Mouse (Mus musculus) retina, postnatal 7 days (tissue): Measurements from ENCODE around the gene Apol7b.
"Not testable (repeated sequence)": the region's sequence is repeated elsewhere in the genome, so short reads cannot be mapped to it uniquely, and the experiment has no call there.

ENCODE experiments used
- DNase-seq: peaks from one replicate; pipeline ENCODE4 v3.0.0-alpha.2; 2012; ENCODE audit warnings: low read depth, low spot score

The Apol7b gene

GRCm38 (mm10) chr15:77447392-77447791, at the start of gene Apol7b:
TSS of gene Apol7b (minus strand) at chr15:77447492.
- DNase-seq: not testable (repeated sequence)

GRCm38 (mm10) chr15:77494694-77495093, 47.4 kb upstream of the Apol7b start:
- not testable (repeated sequence) for DNase-seq

GRCm38 (mm10) chr15:77493181-77493580, 45.9 kb upstream of the Apol7b start:
- not testable (repeated sequence) for DNase-seq

GRCm38 (mm10) chr15:77482140-77482794, 35.0 kb upstream of the Apol7b start:
- no peak for DNase-seq

GRCm38 (mm10) chr15:77476693-77477092, 29.4 kb upstream of the Apol7b start, which contains the start of gene Apol10a:
TSS of gene Apol10a (plus strand) at chr15:77477047.
- not testable (repeated sequence) for DNase-seq

GRCm38 (mm10) chr15:77474699-77475390, 27.6 kb upstream of the Apol7b start:
- not testable (repeated sequence) for DNase-seq

GRCm38 (mm10) chr15:77449927-77450326, 2.6 kb upstream of the Apol7b start:
- not testable (repeated sequence) for DNase-seq

- DNase-seq: not testable (repeated sequence)
Measured at GRCm38 (mm10) chr15:77445668-77446067, 1.6 kb downstream of the Apol7b start.

- DNase-seq: not testable (repeated sequence)
Measured at GRCm38 (mm10) chr15:77444746-77445145, 2.5 kb downstream of the Apol7b start.

- not testable (repeated sequence) for DNase-seq
Measured at GRCm38 (mm10) chr15:77428690-77429448, 18.4 kb downstream of the Apol7b start.

- not testable (repeated sequence) for DNase-seq
Measured at GRCm38 (mm10) chr15:77422925-77423324, 24.4 kb downstream of the Apol7b start.

- DNase-seq: not testable (repeated sequence)
Measured at GRCm38 (mm10) chr15:77419657-77420056, 27.6 kb downstream of the Apol7b start.

GRCm38 (mm10) chr15:77416655-77417333, 30.5 kb downstream of the Apol7b start:
- DNase-seq: not testable (repeated sequence)

GRCm38 (mm10) chr15:77415653-77416052, 31.6 kb downstream of the Apol7b start:
- not testable (repeated sequence) for DNase-seq

- not testable (repeated sequence) for DNase-seq
Measured at GRCm38 (mm10) chr15:77412695-77413094, 34.6 kb downstream of the Apol7b start.

- not testable (repeated sequence) for DNase-seq
Measured at GRCm38 (mm10) chr15:77411035-77411434, 36.3 kb downstream of the Apol7b start, which contains the start of gene Apol9a. TSS of gene Apol9a (minus strand) at chr15:77411135.

- not testable (repeated sequence) for DNase-seq
Measured at GRCm38 (mm10) chr15:77406370-77406769, 40.9 kb downstream of the Apol7b start.

- DNase-seq: not testable (repeated sequence)
Measured at GRCm38 (mm10) chr15:77399027-77399426, 48.3 kb downstream of the Apol7b start, which contains the start of gene Apol7a. TSS of gene Apol7a (minus strand) at chr15:77399110.

GRCm38 (mm10) chr15:77397450-77398132, 49.7 kb downstream of the Apol7b start:
- DNase-seq: not testable (repeated sequence)

GRCm38 (mm10) chr15:77393832-77394231, 53.5 kb downstream of the Apol7b start:
- DNase-seq: not testable (repeated sequence)

GRCm38 (mm10) chr15:77387462-77387861, 59.8 kb downstream of the Apol7b start:
- no peak for DNase-seq
